Mouse (Mus musculus): Measurements from ENCODE around the gene Tgif2. TPM values are rescaled to one million over a fixed set of nuclear protein-coding genes. Genes with fewer than 3 reads are reported as not detected.
"Not testable (repeated sequence)": the region's sequence is repeated elsewhere in the genome, so short reads cannot be mapped to it uniquely, and the experiment has no call there.

The Tgif2 gene
- polyA plus RNA-seq, 1 experiment = 5.5 TPM

DNA sequence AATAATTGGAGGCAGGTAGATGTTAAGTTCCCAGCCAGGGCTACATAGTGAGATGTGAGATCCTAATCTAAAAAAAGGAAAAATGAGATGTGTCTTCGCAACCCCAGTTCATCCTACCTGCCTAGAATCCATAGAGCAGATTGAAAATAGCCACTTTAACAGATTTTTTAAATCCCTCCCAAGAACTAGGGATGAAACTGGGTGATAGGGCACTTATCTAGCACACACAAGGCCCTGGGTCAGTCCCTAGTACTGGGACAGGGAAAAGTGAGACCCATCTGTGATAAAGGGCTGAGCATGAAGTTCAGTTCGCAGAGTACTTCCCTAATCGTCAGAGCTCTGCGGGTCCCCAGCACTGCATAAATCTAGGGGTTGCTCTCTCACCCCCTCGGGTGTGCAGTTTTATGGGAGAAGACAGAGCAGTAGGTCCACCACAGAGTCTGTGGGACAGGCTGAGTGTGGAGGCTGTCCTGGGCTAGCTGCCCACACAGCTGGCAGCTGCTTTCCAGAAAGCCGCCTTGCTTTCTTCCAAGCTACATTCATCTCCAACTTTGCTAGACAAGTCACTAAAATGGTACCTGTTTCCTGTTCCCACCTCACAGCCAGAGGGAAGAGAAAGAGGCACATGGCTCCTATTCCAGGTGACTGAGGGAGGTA lies 8.8 kb downstream of the Tgif2 start:
- TF ChIP-seq CTCF (IDR thresholded peaks at IDR 0.05; ENCODE audit: control insufficient read depth, insufficient read depth, low read length) = no peak
- no peak for TF ChIP-seq POLR2A (IDR thresholded peaks at IDR 0.05; ENCODE audit: borderline replicate concordance, control insufficient read depth, low read depth, low read length)
- Histone ChIP-seq H3K27ac (ENCODE audit: control insufficient read depth, insufficient read depth, low read depth, low read length, poor library complexity) (no peak overlapping the region), H3K4me1 (ENCODE audit: control insufficient read depth, insufficient read depth, low read length) (peaks cover 3% of the 10 kb centered on the region), H3K4me3 (replicated peaks; ENCODE audit: control insufficient read depth, low read depth, low read length) (no peak overlapping the region)
- 68% methylated on average over 6 of the region's 6 CpGs for WGBS

- WGBS = 61% methylated on average over 5 of the region's 5 CpGs
- no peak overlapping the region for H3K4me3 ChIP-seq (replicated peaks; ENCODE audit: control insufficient read depth, low read depth, low read length)
- H3K4me1 ChIP-seq (ENCODE audit: control insufficient read depth, insufficient read depth, low read length) = peaks cover 3% of the 10 kb centered on the region
- TF ChIP-seq CTCF (IDR thresholded peaks at IDR 0.05; ENCODE audit: control insufficient read depth, insufficient read depth, low read length) = no peak
- TF ChIP-seq POLR2A (IDR thresholded peaks at IDR 0.05; ENCODE audit: borderline replicate concordance, control insufficient read depth, low read depth, low read length) = no peak
- peak overlapping the region; percentile 51; the same call in 1 of the 2 replicates for H3K27ac ChIP-seq (ENCODE audit: control insufficient read depth, insufficient read depth, low read depth, low read length, poor library complexity)
Observed at GRCm38 (mm10) chr2:156850505-156850904, 10.7 kb downstream of the Tgif2 start.

DNA sequence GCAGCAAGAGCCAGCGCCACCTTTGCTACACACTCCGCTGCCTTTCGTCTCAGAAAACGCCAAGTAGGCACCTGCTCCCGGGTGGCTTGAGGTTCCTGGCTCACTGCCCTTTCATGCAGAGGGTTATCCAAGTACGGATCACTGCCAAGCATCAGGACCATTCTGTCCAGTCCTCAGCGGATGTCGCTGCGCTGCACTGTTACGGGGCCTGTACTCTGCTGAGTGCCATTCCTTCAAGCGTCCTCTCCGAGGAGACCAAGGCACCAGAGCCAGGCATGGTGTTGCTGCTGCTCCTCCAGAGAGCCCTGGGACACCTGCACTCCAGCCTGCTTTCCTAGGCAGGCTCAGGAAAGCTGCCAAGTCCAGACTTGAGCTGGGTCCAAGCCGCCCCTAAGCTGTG lies 13.8 kb downstream of the Tgif2 start:
- H3K4me3 ChIP-seq (replicated peaks; ENCODE audit: control insufficient read depth, low read depth, low read length); H3K27ac ChIP-seq (ENCODE audit: control insufficient read depth, insufficient read depth, low read depth, low read length, poor library complexity); H3K4me1 ChIP-seq (ENCODE audit: control insufficient read depth, insufficient read depth, low read length): not testable (repeated sequence)
- 92% methylated on average over 8 of the region's 13 CpGs for WGBS

DNA sequence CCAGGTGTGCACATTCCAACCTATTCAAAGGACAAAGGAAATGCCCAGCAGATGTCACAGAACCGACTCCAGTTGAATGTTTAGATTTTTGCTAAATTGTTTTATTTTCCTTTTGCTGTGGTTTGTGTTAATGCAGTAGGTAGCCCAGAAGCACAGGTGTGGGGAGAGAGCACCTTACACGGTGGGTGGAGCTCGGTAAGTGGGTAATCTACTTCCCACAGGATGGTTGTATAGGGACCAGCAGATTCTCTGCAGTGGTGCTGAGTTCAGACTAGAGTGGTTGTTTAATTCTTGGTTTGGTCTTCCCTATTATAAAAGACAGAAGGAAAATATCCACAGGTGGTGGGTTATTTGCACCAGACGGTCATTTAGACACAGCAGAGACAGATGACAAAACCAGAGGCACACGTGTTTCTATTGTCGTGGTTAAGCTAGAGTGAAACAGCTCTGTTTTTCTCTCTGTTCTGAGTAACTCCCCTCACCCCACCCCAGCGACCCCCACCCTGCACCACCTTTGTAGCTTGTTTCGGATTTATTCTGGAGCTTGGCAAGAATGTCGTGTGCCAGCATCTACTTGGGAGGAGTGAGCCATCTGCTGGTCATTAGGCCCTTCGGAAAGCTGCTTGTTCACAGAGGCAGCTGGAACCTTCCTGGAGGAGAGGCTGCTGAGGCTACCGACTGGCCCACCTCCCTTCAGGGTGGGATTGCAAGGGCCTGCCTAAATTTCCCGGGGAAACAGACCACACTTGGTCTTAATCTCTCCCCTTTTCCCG lies 14.4 kb downstream of the Tgif2 start:
- TF ChIP-seq CTCF (IDR thresholded peaks at IDR 0.05; ENCODE audit: control insufficient read depth, insufficient read depth, low read length) = peak; percentile 27; the same call in 1 of the 2 replicates

DNA sequence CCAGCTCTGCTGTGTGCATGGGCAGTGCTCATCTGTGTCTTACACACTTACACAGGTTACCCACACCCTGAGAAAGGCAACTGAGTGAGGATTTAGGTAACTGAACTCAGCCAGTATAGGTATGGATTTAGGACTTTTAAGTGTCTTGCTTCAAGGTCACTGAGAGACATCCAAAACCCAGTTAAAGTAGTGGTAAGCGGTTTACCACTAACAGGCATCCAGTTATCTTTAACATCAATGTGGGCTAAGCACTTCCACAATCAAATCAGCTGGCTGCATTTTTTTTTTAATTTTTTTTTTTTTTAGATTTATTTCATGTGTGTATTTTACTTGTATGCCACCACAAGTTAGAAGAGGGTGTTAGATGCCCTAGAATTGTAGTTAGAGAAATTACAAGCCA lies 16.5 kb downstream of the Tgif2 start:
- Histone ChIP-seq H3K4me1 (ENCODE audit: control insufficient read depth, insufficient read depth, low read length) (peaks cover 5% of the 10 kb centered on the region), H3K27ac (ENCODE audit: control insufficient read depth, insufficient read depth, low read depth, low read length, poor library complexity) (peak overlapping the region; percentile 84), H3K4me3 (replicated peaks; ENCODE audit: control insufficient read depth, low read depth, low read length) (no peak overlapping the region)
- WGBS = 65% methylated on average over 1 of the region's 1 CpGs
- TF ChIP-seq POLR2A (IDR thresholded peaks at IDR 0.05; ENCODE audit: borderline replicate concordance, control insufficient read depth, low read depth, low read length) (no peak), CTCF (IDR thresholded peaks at IDR 0.05; ENCODE audit: control insufficient read depth, insufficient read depth, low read length) (no peak)

More for the DNA sequence above, 14.4 kb downstream of the Tgif2 start:
- 70% methylated on average over 13 of the region's 13 CpGs for WGBS
- H3K4me3 ChIP-seq (replicated peaks; ENCODE audit: control insufficient read depth, low read depth, low read length); H3K27ac ChIP-seq (ENCODE audit: control insufficient read depth, insufficient read depth, low read depth, low read length, poor library complexity); H3K4me1 ChIP-seq (ENCODE audit: control insufficient read depth, insufficient read depth, low read length): not testable (repeated sequence)

DNA sequence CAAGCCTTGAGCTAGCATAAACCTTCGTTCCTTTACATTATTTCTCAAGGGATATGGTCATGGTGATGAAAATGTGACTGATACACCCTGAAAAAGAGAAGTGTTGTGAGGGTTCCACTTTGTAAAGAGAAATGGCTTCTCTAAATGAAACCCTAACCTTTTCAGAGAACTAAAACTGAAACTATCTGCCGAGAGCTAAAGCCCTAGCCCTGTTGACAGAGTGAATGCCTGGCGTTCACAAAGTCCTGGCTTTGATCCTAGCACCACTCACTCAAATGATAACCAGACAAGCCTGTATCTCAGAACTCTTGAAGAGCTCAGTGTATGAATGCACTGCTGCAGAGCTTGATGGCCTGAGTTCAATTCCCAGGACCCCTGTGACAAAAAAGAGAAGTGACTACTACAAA lies 17.6 kb downstream of the Tgif2 start:
- H3K4me3 ChIP-seq (replicated peaks; ENCODE audit: control insufficient read depth, low read depth, low read length) = peak overlapping the region; percentile 56
- 18% methylated on average over 3 of the region's 3 CpGs for WGBS
- peak overlapping the region; percentile 84; the same call in 1 of the 2 replicates for H3K27ac ChIP-seq (ENCODE audit: control insufficient read depth, insufficient read depth, low read depth, low read length, poor library complexity)
- peaks cover 3% of the 10 kb centered on the region for H3K4me1 ChIP-seq (ENCODE audit: control insufficient read depth, insufficient read depth, low read length)
- TF ChIP-seq POLR2A (IDR thresholded peaks at IDR 0.05; ENCODE audit: borderline replicate concordance, control insufficient read depth, low read depth, low read length) = no peak
- no peak for TF ChIP-seq CTCF (IDR thresholded peaks at IDR 0.05; ENCODE audit: control insufficient read depth, insufficient read depth, low read length)

DNA sequence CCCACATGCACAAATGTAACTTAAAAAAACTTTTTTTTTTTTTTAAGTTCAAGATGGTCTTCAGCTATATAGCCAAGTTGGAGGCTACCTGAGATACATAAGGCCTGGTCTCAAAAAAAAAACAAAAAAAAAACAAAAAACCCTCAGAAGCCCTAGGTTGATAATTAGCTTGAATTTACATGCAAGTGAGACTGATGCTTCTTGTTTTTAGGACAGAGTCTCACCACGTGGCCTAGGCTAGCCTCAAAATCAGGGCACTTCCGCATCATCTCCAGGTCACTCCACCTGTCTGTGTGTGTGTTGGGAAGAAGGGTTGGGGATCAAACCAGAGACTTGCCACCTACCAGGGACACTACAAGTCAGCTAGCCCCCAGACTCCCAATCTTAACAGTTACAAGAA lies 18.0 kb downstream of the Tgif2 start, which contains the start of gene 4930518I15Rik:
4930518I15Rik (minus strand) TSS at position 112 of the 400 bp plus-strand sequence.
- peaks cover 3% of the 10 kb centered on the region for H3K4me1 ChIP-seq (ENCODE audit: control insufficient read depth, insufficient read depth, low read length)
- peak within 1 kb of the TSS; percentile 84; the same call in 1 of the 2 replicates for H3K27ac ChIP-seq (ENCODE audit: control insufficient read depth, insufficient read depth, low read depth, low read length, poor library complexity)
- TF ChIP-seq POLR2A (IDR thresholded peaks at IDR 0.05; ENCODE audit: borderline replicate concordance, control insufficient read depth, low read depth, low read length) (no peak), CTCF (IDR thresholded peaks at IDR 0.05; ENCODE audit: control insufficient read depth, insufficient read depth, low read length) (no peak)
- 79% methylated on average over 2 of the region's 2 CpGs for WGBS
- peak within 1 kb of the TSS; percentile 56 for H3K4me3 ChIP-seq (replicated peaks; ENCODE audit: control insufficient read depth, low read depth, low read length)

DNA sequence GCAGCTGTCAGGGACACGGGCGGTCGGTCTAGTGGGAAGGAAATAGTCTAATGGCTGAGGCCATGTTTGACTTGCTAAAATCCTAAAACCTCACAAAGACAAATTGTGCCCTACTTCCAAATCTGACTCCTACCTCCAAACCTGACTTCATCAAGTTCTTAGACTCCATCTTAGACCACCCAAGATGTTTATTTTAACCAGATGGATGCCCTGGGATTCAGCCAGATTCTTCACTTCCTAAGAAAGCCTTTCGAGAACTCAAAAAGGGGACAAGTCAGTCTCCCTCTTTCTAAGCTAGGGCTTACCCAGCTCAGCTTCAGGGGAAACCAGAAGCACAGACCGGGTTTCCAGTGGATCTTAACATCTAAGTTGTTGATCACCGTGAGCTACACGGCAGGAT lies 18.9 kb downstream of the Tgif2 start:
- 91% methylated on average over 7 of the region's 7 CpGs for WGBS

More for the DNA sequence above, 18.9 kb downstream of the Tgif2 start:
- peaks cover 3% of the 10 kb centered on the region for H3K4me1 ChIP-seq (ENCODE audit: control insufficient read depth, insufficient read depth, low read length)
- H3K27ac ChIP-seq (ENCODE audit: control insufficient read depth, insufficient read depth, low read depth, low read length, poor library complexity) = no peak overlapping the region
- H3K4me3 ChIP-seq (replicated peaks; ENCODE audit: control insufficient read depth, low read depth, low read length) = no peak overlapping the region
- TF ChIP-seq CTCF (IDR thresholded peaks at IDR 0.05; ENCODE audit: control insufficient read depth, insufficient read depth, low read length) (no peak), POLR2A (IDR thresholded peaks at IDR 0.05; ENCODE audit: borderline replicate concordance, control insufficient read depth, low read depth, low read length) (no peak)
